Mouse (Mus musculus) retina, adult 2 months (tissue): ENCODE measurements around the gene Olfr834.

Experiments
- DNase-seq: peaks from one replicate; pipeline ENCODE4 v3.0.0-alpha.2; 2012; ENCODE audit warnings: low read depth, low spot score

Olfr834 gene

DNA sequence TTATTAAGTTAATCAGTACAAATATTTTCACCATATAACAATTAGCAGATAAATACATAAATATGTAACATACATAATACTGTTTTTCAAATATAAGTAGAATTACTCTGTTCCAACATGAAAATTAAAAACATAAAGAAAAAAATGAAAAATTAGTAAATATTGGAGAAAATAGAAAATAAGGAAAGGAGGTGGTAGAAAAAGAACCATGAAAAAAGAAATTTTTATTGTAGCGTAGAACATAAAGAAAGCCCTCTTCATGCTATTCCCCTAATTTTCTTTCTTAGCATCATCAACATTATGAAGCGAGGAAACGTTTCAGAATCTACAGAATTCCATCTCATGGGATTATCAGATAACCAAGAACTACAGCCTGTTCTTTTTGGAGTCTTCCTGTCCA lies at the start of gene Olfr834:
Gene Olfr834, plus strand, starts transcription at position 301 of the 400 bp plus-strand sequence.
- DNase-seq, result no peak

DNA sequence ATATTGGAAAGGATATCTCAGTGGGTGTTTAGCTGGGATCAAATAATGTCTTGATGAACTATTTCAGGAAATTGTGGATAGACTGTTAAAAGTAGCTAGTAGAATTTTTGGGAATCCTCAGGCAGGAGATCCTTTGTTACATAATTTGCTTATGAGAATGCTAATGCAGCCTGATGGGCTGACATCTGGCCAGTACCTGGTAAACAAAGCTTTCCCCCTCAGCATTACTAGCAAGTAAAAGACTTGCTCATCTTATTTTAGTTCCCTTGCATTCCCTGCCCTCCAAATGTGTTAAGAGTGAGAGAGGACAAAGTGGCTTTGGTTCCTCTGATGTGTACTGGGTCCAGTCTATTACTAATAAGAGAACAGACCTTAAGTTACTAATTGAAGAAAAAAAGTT lies 25.8 kb upstream of the Olfr834 start:
- no peak for DNase-seq

DNA sequence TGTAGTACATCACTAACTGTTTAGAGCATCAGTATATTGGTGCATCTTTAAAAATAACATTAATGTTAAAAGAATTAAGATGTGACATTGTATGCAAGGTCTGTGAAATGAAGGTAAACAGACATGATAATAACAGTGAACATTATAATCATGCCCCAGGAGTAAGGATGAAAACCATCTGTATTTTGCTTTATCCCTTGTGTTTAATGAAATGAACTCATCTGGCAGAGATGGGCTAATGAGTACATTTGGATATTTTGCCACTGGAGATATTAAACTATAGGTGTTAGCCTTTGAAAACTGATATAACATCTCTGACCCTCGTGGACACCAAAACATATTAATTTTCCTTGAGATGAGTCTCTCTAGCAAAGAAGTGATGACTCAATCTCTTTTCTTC lies 44.6 kb downstream of the Olfr834 start, which contains the start of gene Olfr835:
Gene Olfr835, plus strand, starts transcription at position 301 of the 400 bp plus-strand sequence.
- DNase-seq, result no peak
